Comparison of ENCODE assay signal across 27 mouse cellular contexts in the genomic region with DNA sequence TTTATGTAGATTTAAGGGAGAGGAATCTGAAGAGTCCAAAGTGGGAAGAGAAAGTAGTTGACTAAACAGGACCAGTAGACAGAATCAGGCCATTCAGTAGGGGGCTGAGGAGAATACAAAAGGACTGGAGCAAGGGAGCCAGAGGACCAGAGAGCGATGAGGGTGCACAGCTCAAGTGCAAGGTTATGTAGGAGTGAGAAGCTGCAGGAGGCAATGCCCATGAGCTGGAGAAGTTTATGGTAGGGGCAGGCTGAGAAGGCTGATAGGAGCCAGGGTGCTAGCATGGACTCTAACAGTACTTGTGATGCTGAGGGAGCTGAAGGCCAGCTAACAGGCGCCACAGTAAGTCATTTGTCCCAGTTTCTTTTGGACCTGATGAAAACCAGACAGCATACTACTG.
DNase-seq lines count a peak whose midpoint lies in the region; ATAC-seq and TF ChIP-seq lines count a peak whose summit lies in the region.
"Had no signal": no experiment of that assay in that cellular context is flagged by ENCODE, and none has a peak within 500 bp of the region (broad histone marks: within the 10 kb centered on the region; RNA-seq: fewer than 3 reads in every experiment).

No protein-coding gene starts in this region.

- WGBS in hindbrain, embryonic 15.5 days, result 82% methylated on average over 2 of the region's 2 CpGs
- WGBS in hindbrain, embryonic 10.5 days, result 79% methylated on average over 2 of the region's 2 CpGs
- 87% methylated on average over 2 of the region's 2 CpGs for WGBS in midbrain, embryonic 11.5 days
- WGBS in midbrain, postnatal 0 days, result 78% methylated on average over 2 of the region's 2 CpGs
- WGBS in hindbrain, postnatal 0 days, result 78% methylated on average over 2 of the region's 2 CpGs

- H3K9me3 ChIP-seq in hindbrain, embryonic 15.5 days, result no peaks in the 10 kb centered on the region
- H3K9me3 ChIP-seq in hindbrain, embryonic 10.5 days, result no peaks in the 10 kb centered on the region
- H3K9me3 ChIP-seq in midbrain, embryonic 11.5 days (ENCODE audit: control insufficient read depth, low read length), result no peaks in the 10 kb centered on the region
- H3K9me3 ChIP-seq in midbrain, postnatal 0 days (ENCODE audit: low read length), result no peaks in the 10 kb centered on the region
- no peaks in the 10 kb centered on the region for H3K9me3 ChIP-seq in hindbrain, postnatal 0 days (ENCODE audit: low read length)
- H3K9me3 ChIP-seq: embryonic facial prominence, embryonic 12.5 days; embryonic facial prominence, embryonic 15.5 days; G1E; heart, embryonic 10.5 days; heart, embryonic 13.5 days; intestine, embryonic 15.5 days had no signal

- ATAC-seq in frontal cortex, adult (ENCODE audit: low TSS enrichment), result peak; percentile 1; the same call in 1 of the 2 replicates
- peak; percentile 42; the same call in 1 of the 2 replicates for ATAC-seq in hindbrain, embryonic 15.5 days (ENCODE audit: low FRiP score, low read depth)
- no peak for ATAC-seq in midbrain, embryonic 11.5 days (ENCODE audit: low FRiP score)
- no peak for ATAC-seq in midbrain, postnatal 0 days (ENCODE audit: low FRiP score)
- ATAC-seq in hindbrain, postnatal 0 days, result peak; percentile 35; the same call in 1 of the 2 replicates
- ATAC-seq: forebrain, embryonic 16.5 days; intestine, embryonic 15.5 days; Patski had no signal

- H3K4me2 ChIP-seq in hindbrain, embryonic 15.5 days, result no peak overlapping the region
- H3K4me2 ChIP-seq in midbrain, embryonic 11.5 days, result no peak overlapping the region
- no peak overlapping the region for H3K4me2 ChIP-seq in midbrain, postnatal 0 days (ENCODE audit: low read depth, low read length, poor library complexity, severe bottlenecking)
- H3K4me2 ChIP-seq in hindbrain, postnatal 0 days (ENCODE audit: low read depth, low read length), result no peak overlapping the region
- H3K4me2 ChIP-seq: embryonic facial prominence, embryonic 12.5 days; embryonic facial prominence, embryonic 15.5 days; heart, embryonic 13.5 days; intestine, embryonic 15.5 days had no signal

- no peak for TF ChIP-seq CTCF in midbrain, postnatal 0 days (IDR thresholded peaks at IDR 0.05)
- no peak for TF ChIP-seq CTCF in hindbrain, postnatal 0 days (IDR thresholded peaks at IDR 0.05; ENCODE audit: low read depth)

- H3K36me3 ChIP-seq in hindbrain, embryonic 15.5 days, result no peaks in the 10 kb centered on the region
- H3K36me3 ChIP-seq in hindbrain, embryonic 10.5 days, result no peaks in the 10 kb centered on the region
- H3K36me3 ChIP-seq in midbrain, embryonic 11.5 days (ENCODE audit: control insufficient read depth, insufficient read depth, low read length), result no peaks in the 10 kb centered on the region; the same call in 1 of the 2 replicates
- no peaks in the 10 kb centered on the region for H3K36me3 ChIP-seq in midbrain, postnatal 0 days (ENCODE audit: insufficient read depth, low read length)
- no peaks in the 10 kb centered on the region for H3K36me3 ChIP-seq in hindbrain, postnatal 0 days (ENCODE audit: insufficient read depth, low read length)
- H3K36me3 ChIP-seq: embryonic facial prominence, embryonic 12.5 days; embryonic facial prominence, embryonic 15.5 days; G1E; heart, embryonic 10.5 days; heart, embryonic 13.5 days; intestine, embryonic 15.5 days had no signal

- H3K9ac ChIP-seq in hindbrain, embryonic 15.5 days, result no peak overlapping the region
- no peak overlapping the region for H3K9ac ChIP-seq in midbrain, embryonic 11.5 days (ENCODE audit: low read length)
- H3K9ac ChIP-seq in midbrain, postnatal 0 days (replicated peaks; ENCODE audit: low read length, poor library complexity, severe bottlenecking), result no peak overlapping the region
- no peak overlapping the region for H3K9ac ChIP-seq in hindbrain, postnatal 0 days (replicated peaks; ENCODE audit: low read length)
- H3K9ac ChIP-seq: embryonic facial prominence, embryonic 12.5 days; embryonic facial prominence, embryonic 15.5 days; heart, embryonic 13.5 days; intestine, embryonic 15.5 days had no signal

- no peaks in the 10 kb centered on the region for H3K27me3 ChIP-seq in hindbrain, embryonic 15.5 days
- H3K27me3 ChIP-seq in hindbrain, embryonic 10.5 days (ENCODE audit: insufficient read depth, poor library complexity, severe bottlenecking), result no peaks in the 10 kb centered on the region
- no peaks in the 10 kb centered on the region for H3K27me3 ChIP-seq in midbrain, embryonic 11.5 days (ENCODE audit: control insufficient read depth, insufficient read depth, low read length)
- no peaks in the 10 kb centered on the region for H3K27me3 ChIP-seq in midbrain, postnatal 0 days (ENCODE audit: insufficient read depth, low read length)
- no peaks in the 10 kb centered on the region for H3K27me3 ChIP-seq in hindbrain, postnatal 0 days (ENCODE audit: insufficient read depth, low read length)
- H3K27me3 ChIP-seq: CH12.LX; embryonic facial prominence, embryonic 12.5 days; embryonic facial prominence, embryonic 15.5 days; heart, embryonic 13.5 days; intestine, embryonic 15.5 days; Patski had no signal

- H3K4me1 ChIP-seq in hindbrain, embryonic 15.5 days (replicated peaks), result peaks cover 34% of the 10 kb centered on the region
- H3K4me1 ChIP-seq in hindbrain, embryonic 10.5 days (replicated peaks), result peaks cover 34% of the 10 kb centered on the region
- H3K4me1 ChIP-seq in midbrain, embryonic 11.5 days (ENCODE audit: control insufficient read depth, insufficient read depth, low read length), result no peaks in the 10 kb centered on the region
- H3K4me1 ChIP-seq in midbrain, postnatal 0 days (ENCODE audit: insufficient read depth, low read length), result 0 out of 2 replicates have a peak, but pooled peaks cover 3% of the 10 kb centered on the region
- H3K4me1 ChIP-seq in hindbrain, postnatal 0 days (ENCODE audit: insufficient read depth, low read length), result peaks cover 5% of the 10 kb centered on the region; the same call in 1 of the 2 replicates
- H3K4me1 ChIP-seq: embryonic facial prominence, embryonic 12.5 days; embryonic facial prominence, embryonic 15.5 days; intestine, embryonic 15.5 days had no signal

- no peak for DNase-seq in frontal cortex, postnatal 10 days (ENCODE audit: low spot score in 2 of 2)
- no peak for DNase-seq in hindbrain, embryonic 10.5 days (ENCODE audit: low spot score)
- DNase-seq in midbrain, embryonic 11.5 days (ENCODE audit: low spot score, missing footprints), result peak; percentile 71
- DNase-seq in midbrain, postnatal 0 days (ENCODE audit: low spot score), result no peak
- no peak for DNase-seq in hindbrain, postnatal 0 days (ENCODE audit: low spot score)
- DNase-seq: adrenal gland, postnatal 10 days; adrenal gland, postnatal 36 days; B cell, adult 2 months; cerebellum, adult 18-20 months; cerebellum, adult 9-10 months; cerebellum, postnatal 14 days; gastrocnemius, postnatal 25 days; heart, adult 2 months; heart, postnatal 14 days; heart, postnatal 4 days; kidney, adult 11 months had no signal

- H3K4me3 ChIP-seq in hindbrain, embryonic 15.5 days, result no peak overlapping the region
- H3K4me3 ChIP-seq in hindbrain, embryonic 10.5 days, result no peak overlapping the region
- H3K4me3 ChIP-seq in midbrain, embryonic 11.5 days (ENCODE audit: low read depth, low read length), result no peak overlapping the region
- no peak overlapping the region for H3K4me3 ChIP-seq in midbrain, postnatal 0 days (ENCODE audit: low read depth, low read length)
- no peak overlapping the region for H3K4me3 ChIP-seq in hindbrain, postnatal 0 days (ENCODE audit: low read length)
- H3K4me3 ChIP-seq: embryonic facial prominence, embryonic 12.5 days; embryonic facial prominence, embryonic 15.5 days; heart, adult 2 months; heart, embryonic 10.5 days; heart, embryonic 13.5 days; intestine, embryonic 15.5 days had no signal

- 0 out of 2 replicates have a peak overlapping the region, but pooled peaks have one; percentile 34 for H3K27ac ChIP-seq in hindbrain, embryonic 15.5 days (replicated peaks)
- H3K27ac ChIP-seq in hindbrain, embryonic 10.5 days, result no peak overlapping the region
- H3K27ac ChIP-seq in midbrain, embryonic 11.5 days (ENCODE audit: low read depth, low read length), result no peak overlapping the region
- no peak overlapping the region for H3K27ac ChIP-seq in midbrain, postnatal 0 days (ENCODE audit: low read depth, low read length)
- no peak overlapping the region for H3K27ac ChIP-seq in hindbrain, postnatal 0 days
- H3K27ac ChIP-seq: embryonic facial prominence, embryonic 12.5 days; embryonic facial prominence, embryonic 15.5 days; heart, adult 2 months; heart, embryonic 10.5 days; heart, embryonic 13.5 days; intestine, embryonic 15.5 days had no signal

Comparison
In these comparisons a context has a peak if more than half of its experiments do, and no peak if none do; other contexts are left out.
1. ATAC-seq: peak in frontal cortex, adult (single experiment), hindbrain, embryonic 15.5 days (single experiment) and hindbrain, postnatal 0 days (single experiment); none in midbrain, embryonic 11.5 days (single experiment) and midbrain, postnatal 0 days (single experiment).